Mouse (Mus musculus): ENCODE measurements around the gene Nlrc5.

DNA sequence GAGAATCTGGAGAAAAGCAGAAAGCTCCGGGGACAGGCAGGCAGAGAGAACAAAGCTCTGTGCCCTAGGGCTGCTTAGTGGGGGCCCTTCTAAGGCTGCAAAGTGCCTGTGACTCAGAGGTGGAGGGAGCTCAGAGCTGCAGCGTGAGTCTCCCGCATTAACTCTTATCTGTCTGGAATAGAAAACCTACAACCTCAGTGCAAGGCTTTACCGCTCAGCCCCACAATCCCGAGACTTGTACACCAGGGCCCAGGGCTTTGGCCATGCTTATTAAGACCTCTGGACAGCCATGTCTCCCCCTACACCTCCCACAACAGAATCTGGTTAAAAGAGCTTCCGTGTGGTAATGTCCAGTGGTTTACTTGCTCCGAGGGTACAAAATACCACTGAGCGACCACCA, 97.8 kb downstream of the Nlrc5 start:
- TF ChIP-seq POLR2A (IDR thresholded peaks at IDR 0.05; ENCODE audit: control insufficient read depth, extremely low read depth, insufficient read depth, low read length, poor library complexity), result no peak
- no peak for TF ChIP-seq CTCF (IDR thresholded peaks at IDR 0.05; ENCODE audit: borderline replicate concordance, control insufficient read depth, extremely low read depth, insufficient read depth, low read length, poor library complexity)

All from thymus, adult 2 months (tissue).